Mouse (Mus musculus) liver, embryonic 13.5 days (tissue): Measurements from ENCODE around the gene Tbck. TPM values are rescaled to one million over a fixed set of nuclear protein-coding genes. Genes with fewer than 3 reads are reported as not detected.

Experiments
- ATAC-seq: fragments of 200-750 bp; cut with Nextera tagmentation; 2 replicates; pipeline ENCODE4 v1.8.0; 2017; ENCODE audit warnings: low read depth, mild to moderate bottlenecking, moderate number of reproducible peaks, moderate library complexity
- DNase-seq: peaks from one replicate; pipeline ENCODE4 v3.0.0; 2022
- H3K27ac ChIP-seq: fragments of 300-500 bp; sonication (generic); 2 replicates; pipeline ENCODE4 v1.5.1; 2015; ENCODE audit warnings: moderate library complexity, mild to moderate bottlenecking, inconsistent platforms
- H3K27me3 ChIP-seq: fragments of 300-500 bp; sonication (generic); 2 replicates; pipeline ENCODE4 v1.6.1; 2015; ENCODE audit warnings: mild to moderate bottlenecking, inconsistent platforms
- H3K36me3 ChIP-seq: fragments of 300-500 bp; sonication (generic); 2 replicates; pipeline ENCODE4 v1.6.1; 2015; ENCODE audit warnings: mild to moderate bottlenecking, inconsistent platforms
- H3K4me1 ChIP-seq: fragments of 300-500 bp; sonication (generic); replicated peaks from 2 replicates; pipeline ENCODE4 v1.6.1; 2015; ENCODE audit warnings: inconsistent platforms
- H3K4me2 ChIP-seq: fragments of 300-500 bp; sonication (generic); 2 replicates; pipeline ENCODE4 v1.6.1; 2015; ENCODE audit warnings: inconsistent platforms, mild to moderate bottlenecking, moderate library complexity
- H3K4me3 ChIP-seq: fragments of 300-500 bp; sonication (generic); replicated peaks from 2 replicates; pipeline ENCODE4 v1.5.1; 2015; ENCODE audit warnings: mild to moderate bottlenecking, inconsistent platforms
- H3K9ac ChIP-seq: fragments of 300-500 bp; sonication (generic); 2 replicates; pipeline ENCODE4 v1.6.1; 2015; ENCODE audit warnings: mild to moderate bottlenecking, inconsistent platforms
- H3K9me3 ChIP-seq: fragments of 300-500 bp; sonication (generic); replicated peaks from 2 replicates; pipeline ENCODE4 v1.6.1; 2016; ENCODE audit warnings: inconsistent platforms
- WGBS: fragments of 180-500 bp; shearing (Covaris S2); methylation state at CpG from one replicate; pipeline ENCODE4 v1.1.7; 2015; ENCODE audit not compliant: insufficient replicate concordance; 5-methylcytosine and 5-hydroxymethylcytosine counted together
- polyA plus RNA-seq: library from polyadenylated mRNA; unstranded; fragments of >200 nt; fragmentation: Nextera tagmentation; extraction: Ambion mirVana; gene quantifications from 2 replicates; pipeline ENCODE4 v1.2.1, GENCODE M21; 2015

Gene Tbck
- polyA plus RNA-seq, 1 experiment from 2014 or later: 4.8 TPM

- Histone ChIP-seq H3K4me2 (no peak overlapping the region), H3K4me3 (no peak overlapping the region), H3K27ac (no peak overlapping the region), H3K27me3 (no peaks in the 10 kb centered on the region), H3K9me3 (no peaks in the 10 kb centered on the region), H3K4me1 (no peaks in the 10 kb centered on the region), H3K9ac (no peak overlapping the region), H3K36me3 (no peaks in the 10 kb centered on the region)
- no peak for DNase-seq
- 45% methylated on average over 9 of the region's 9 CpGs for WGBS
- peak; percentile 50; the same call in 1 of the 2 replicates for ATAC-seq
These were observed 187.5 kb downstream of the Tbck start for GRCm38 (mm10) chr3:132871318-132871904.

- H3K9ac ChIP-seq: no peak overlapping the region
- H3K27me3 ChIP-seq: no peaks in the 10 kb centered on the region
- no peak overlapping the region for H3K4me2 ChIP-seq
- H3K36me3 ChIP-seq: no peaks in the 10 kb centered on the region
- H3K4me3 ChIP-seq: no peak overlapping the region
- 19% methylated on average over 6 of the region's 6 CpGs for WGBS
- DNase-seq (no peak), ATAC-seq (no peak)
- H3K9me3 ChIP-seq: no peaks in the 10 kb centered on the region
- no peaks in the 10 kb centered on the region for H3K4me1 ChIP-seq
- H3K27ac ChIP-seq: no peak overlapping the region
These were observed 189.3 kb downstream of the Tbck start for GRCm38 (mm10) chr3:132873251-132873650.

- no peak for ATAC-seq
- Histone ChIP-seq H3K4me1 (no peaks in the 10 kb centered on the region), H3K36me3 (no peaks in the 10 kb centered on the region), H3K9me3 (no peaks in the 10 kb centered on the region), H3K4me2 (no peak overlapping the region), H3K4me3 (no peak overlapping the region), H3K9ac (no peak overlapping the region), H3K27ac (no peak overlapping the region), H3K27me3 (no peaks in the 10 kb centered on the region)
- DNase-seq: no peak
- 71% methylated on average over 14 of the region's 14 CpGs for WGBS
These were observed 192.2 kb downstream of the Tbck start for GRCm38 (mm10) chr3:132876011-132876708.

- no peak overlapping the region for H3K4me2 ChIP-seq
- no peaks in the 10 kb centered on the region for H3K4me1 ChIP-seq
- H3K27ac ChIP-seq: no peak overlapping the region
- ATAC-seq: no peak
- no peaks in the 10 kb centered on the region for H3K27me3 ChIP-seq
- H3K9me3 ChIP-seq: no peaks in the 10 kb centered on the region
- no peaks in the 10 kb centered on the region for H3K36me3 ChIP-seq
- no peak overlapping the region for H3K9ac ChIP-seq
- WGBS: 68% methylated on average over 10 of the region's 10 CpGs
- H3K4me3 ChIP-seq: no peak overlapping the region
- DNase-seq: no peak
These were observed 193.2 kb downstream of the Tbck start for GRCm38 (mm10) chr3:132876933-132877676.

GRCm38 (mm10) chr3:132880361-132880760 is 196.4 kb downstream of the Tbck start:
- Histone ChIP-seq H3K4me3 (no peak overlapping the region), H3K27me3 (no peaks in the 10 kb centered on the region), H3K9ac (no peak overlapping the region), H3K36me3 (no peaks in the 10 kb centered on the region), H3K4me1 (no peaks in the 10 kb centered on the region), H3K9me3 (no peaks in the 10 kb centered on the region), H3K27ac (no peak overlapping the region), H3K4me2 (no peak overlapping the region)
- 71% methylated on average over 3 of the region's 3 CpGs for WGBS
- no peak for DNase-seq
- no peak for ATAC-seq

GRCm38 (mm10) chr3:132880826-132881225 is 196.9 kb downstream of the Tbck start:
- H3K4me2 ChIP-seq: no peak overlapping the region
- no peaks in the 10 kb centered on the region for H3K4me1 ChIP-seq
- H3K9ac ChIP-seq: no peak overlapping the region

GRCm38 (mm10) chr3:132883256-132883655 is 199.3 kb downstream of the Tbck start:
- 74% methylated on average over 9 of the region's 9 CpGs for WGBS
- Histone ChIP-seq H3K4me1 (peaks cover 10% of the 10 kb centered on the region), H3K4me3 (no peak overlapping the region), H3K36me3 (no peaks in the 10 kb centered on the region), H3K27me3 (no peaks in the 10 kb centered on the region), H3K9ac (no peak overlapping the region), H3K27ac (no peak overlapping the region), H3K4me2 (no peak overlapping the region), H3K9me3 (no peaks in the 10 kb centered on the region)
- DNase-seq (no peak), ATAC-seq (no peak)

More at GRCm38 (mm10) chr3:132880826-132881225, 196.9 kb downstream of the Tbck start:
- WGBS: 75% methylated on average over 9 of the region's 9 CpGs
- DNase-seq: no peak
- H3K36me3 ChIP-seq: no peaks in the 10 kb centered on the region
- H3K4me3 ChIP-seq: no peak overlapping the region
- H3K27ac ChIP-seq: no peak overlapping the region
- ATAC-seq: no peak
- no peaks in the 10 kb centered on the region for H3K27me3 ChIP-seq
- no peaks in the 10 kb centered on the region for H3K9me3 ChIP-seq

GRCm38 (mm10) chr3:132884459-132884858 is 200.5 kb downstream of the Tbck start:
- H3K4me1 ChIP-seq: peaks cover 10% of the 10 kb centered on the region
- ATAC-seq: no peak

GRCm38 (mm10) chr3:132886419-132887050 is 202.6 kb downstream of the Tbck start:
- H3K36me3 ChIP-seq: no peaks in the 10 kb centered on the region

More at GRCm38 (mm10) chr3:132884459-132884858, 200.5 kb downstream of the Tbck start:
- Histone ChIP-seq H3K27me3 (no peaks in the 10 kb centered on the region), H3K9me3 (no peaks in the 10 kb centered on the region), H3K36me3 (no peaks in the 10 kb centered on the region), H3K27ac (no peak overlapping the region), H3K9ac (no peak overlapping the region), H3K4me3 (no peak overlapping the region), H3K4me2 (no peak overlapping the region)
- DNase-seq: no peak
- 76% methylated on average over 10 of the region's 10 CpGs for WGBS

GRCm38 (mm10) chr3:132887074-132887848 is 203.3 kb downstream of the Tbck start:
- Histone ChIP-seq H3K4me1 (peaks cover 10% of the 10 kb centered on the region), H3K27me3 (no peaks in the 10 kb centered on the region), H3K4me3 (no peak overlapping the region), H3K36me3 (no peaks in the 10 kb centered on the region), H3K9me3 (no peaks in the 10 kb centered on the region), H3K4me2 (peak overlapping the region; percentile 23), H3K27ac (no peak overlapping the region), H3K9ac (no peak overlapping the region)
- peak; percentile 3 for DNase-seq
- WGBS: 59% methylated on average over 16 of the region's 16 CpGs
- peak; percentile 69 for ATAC-seq

More at GRCm38 (mm10) chr3:132886419-132887050, 202.6 kb downstream of the Tbck start:
- no peak overlapping the region for H3K27ac ChIP-seq
- H3K9ac ChIP-seq: no peak overlapping the region
- WGBS: 23% methylated on average over 6 of the region's 6 CpGs
- H3K4me2 ChIP-seq: peak overlapping the region; percentile 23; the same call in 1 of the 2 replicates
- H3K4me1 ChIP-seq: peaks cover 10% of the 10 kb centered on the region
- ATAC-seq (peak; percentile 39; the same call in 1 of the 2 replicates), DNase-seq (no peak)
- H3K27me3 ChIP-seq: no peaks in the 10 kb centered on the region
- H3K9me3 ChIP-seq: no peaks in the 10 kb centered on the region
- H3K4me3 ChIP-seq: no peak overlapping the region
